Mouse (Mus musculus) ES-Bruce4 (cell line): ENCODE measurements around the gene Gm11567. TPM values are rescaled to one million over a fixed set of nuclear protein-coding genes. Genes with fewer than 3 reads are reported as not detected.
"Not testable (repeated sequence)": the region's sequence is repeated elsewhere in the genome, so short reads cannot be mapped to it uniquely, and the experiment has no call there.

Experiments used
- H3K27ac ChIP-seq: 2 replicates; pipeline ENCODE4 v1.5.1; 2012; ENCODE audit warnings: low read length, inconsistent platforms; ENCODE audit not compliant: insufficient read depth
- H3K27me3 ChIP-seq: 2 replicates; pipeline ENCODE4 v1.6.1; 2012; ENCODE audit warnings: mild to moderate bottlenecking, low read length, inconsistent platforms; ENCODE audit not compliant: control insufficient read depth, poor library complexity, insufficient read depth, severe bottlenecking
- H3K36me3 ChIP-seq: 2 replicates; pipeline ENCODE4 v1.6.1; 2012; ENCODE audit warnings: inconsistent platforms, mild to moderate bottlenecking, low read length, moderate library complexity; ENCODE audit not compliant: control insufficient read depth, poor library complexity, insufficient read depth, severe bottlenecking
- H3K4me1 ChIP-seq: one replicate; pipeline ENCODE4 v1.8.1; 2011; ENCODE audit warnings: low read length; ENCODE audit not compliant: control insufficient read depth, insufficient read depth
- H3K4me3 ChIP-seq: 2 replicates; pipeline ENCODE4 v1.5.1; 2011; ENCODE audit warnings: low read depth, mild to moderate bottlenecking, low read length
- H3K9ac ChIP-seq: 2 replicates; pipeline ENCODE4 v1.6.1; 2012; ENCODE audit warnings: low read depth, mild to moderate bottlenecking, inconsistent platforms; ENCODE audit not compliant: poor library complexity, severe bottlenecking
- H3K9me3 ChIP-seq: replicated peaks from 2 replicates; pipeline ENCODE4 v1.6.1; 2012; ENCODE audit warnings: mild to moderate bottlenecking, low read length, inconsistent platforms; ENCODE audit not compliant: control insufficient read depth, poor library complexity, insufficient read depth, severe bottlenecking
- CTCF ChIP-seq: IDR thresholded peaks from one replicate; pipeline ENCODE4 v1.8.1; 2011; ENCODE audit warnings: low read depth, low read length
- EP300 ChIP-seq: IDR thresholded peaks from 2 replicates; pipeline ENCODE4 v1.6.1; 2011; ENCODE audit warnings: low read depth, low read length; ENCODE audit not compliant: insufficient read depth
- POLR2A ChIP-seq: IDR thresholded peaks from one replicate; pipeline ENCODE4 v1.8.1; 2011; ENCODE audit warnings: low read length; ENCODE audit not compliant: insufficient read depth
- polyA plus RNA-seq: library from polyadenylated mRNA; stranded (reverse); fragments of >200 nt; gene quantifications from 2 replicates; pipeline ENCODE4 v1.2.4, GENCODE M21; 2011; ENCODE audit warnings: low read depth; ENCODE audit not compliant: missing spikeins, insufficient read depth, insufficient read length

Gene Gm11567
- not detected in 2 replicates for polyA plus RNA-seq

DNA sequence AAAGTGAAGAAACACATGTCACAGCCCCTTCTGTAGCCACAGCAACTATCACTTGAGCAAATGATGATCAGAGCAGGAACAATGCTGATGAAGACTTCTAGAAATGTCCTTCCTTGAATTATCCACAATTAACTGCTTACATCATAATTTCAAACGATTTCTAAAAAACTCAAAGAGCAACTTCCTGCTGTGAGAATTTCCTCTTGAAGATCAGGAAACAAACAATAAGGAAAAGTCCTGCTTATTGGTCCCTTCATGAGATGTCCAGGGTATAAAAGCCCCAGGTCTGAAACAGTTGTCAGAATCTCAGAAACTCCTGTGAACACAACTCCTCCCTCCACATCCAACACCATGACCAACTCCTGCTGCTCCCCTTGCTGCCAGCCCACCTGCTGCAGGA lies at the start of gene Gm11567:
TSS of gene Gm11567 (plus strand) at position 301 of the 400 bp plus-strand sequence.
- not testable (repeated sequence) for H3K4me3 ChIP-seq, H3K27ac ChIP-seq, H3K27me3 ChIP-seq, H3K4me1 ChIP-seq, H3K9me3 ChIP-seq, H3K36me3 ChIP-seq, H3K9ac ChIP-seq

DNA sequence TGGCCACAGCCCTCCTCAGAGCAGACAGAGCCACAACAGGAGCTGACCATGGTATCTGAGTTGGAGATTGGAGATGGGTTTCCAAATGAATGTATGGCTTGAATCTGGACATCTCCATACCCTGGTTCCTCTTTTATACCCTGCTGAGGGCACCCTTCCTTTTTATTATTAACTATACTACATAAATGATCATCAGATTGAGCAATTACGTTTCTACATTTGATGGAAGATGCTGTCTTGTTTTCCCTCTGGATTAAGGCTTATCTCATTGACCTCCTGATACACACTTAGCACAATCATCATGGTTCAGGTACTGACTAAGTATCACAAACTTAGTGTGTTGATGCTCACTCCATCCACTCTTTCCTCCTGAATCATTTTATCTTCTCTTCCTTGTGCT lies 41.0 kb upstream of the Gm11567 start, which contains the start of gene 2300003K06Rik:
TSS of gene 2300003K06Rik (minus strand) at position 101 of the 400 bp plus-strand sequence.
- no peaks in the 10 kb centered on the region for H3K9me3 ChIP-seq
- TF ChIP-seq EP300 (no peak), CTCF (no peak), POLR2A (no peak)
- no peak within 1 kb of the TSS for H3K4me3 ChIP-seq
- no peaks in the 10 kb centered on the region for H3K36me3 ChIP-seq
- H3K27ac ChIP-seq = no peak within 1 kb of the TSS
- no peak within 1 kb of the TSS for H3K9ac ChIP-seq
- H3K4me1 ChIP-seq = no peaks in the 10 kb centered on the region
- H3K27me3 ChIP-seq = no peaks in the 10 kb centered on the region

DNA sequence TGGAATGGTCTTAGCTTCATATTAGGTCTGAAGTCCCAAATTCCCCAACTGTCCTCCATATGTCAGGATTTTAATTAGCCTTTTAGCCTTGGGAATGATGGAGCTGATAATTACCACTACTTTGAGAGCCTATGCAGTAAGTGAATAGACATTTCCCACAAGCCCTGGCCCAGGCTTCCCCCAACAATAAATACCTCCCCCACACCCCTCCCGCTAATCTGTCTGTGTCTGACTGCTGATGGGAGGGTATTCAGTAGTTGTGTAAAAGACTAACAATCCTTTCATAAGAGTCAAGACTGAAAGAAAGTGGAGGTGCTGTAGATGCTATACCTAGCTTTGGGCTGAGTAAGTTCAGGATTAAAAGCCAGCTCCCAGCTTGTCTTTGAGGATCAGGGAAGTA lies 36.8 kb upstream of the Gm11567 start:
- no peak for TF ChIP-seq CTCF
- TF ChIP-seq POLR2A = no peak
- Histone ChIP-seq H3K9ac (no peak overlapping the region), H3K4me1 (no peaks in the 10 kb centered on the region), H3K4me3 (no peak overlapping the region), H3K36me3 (no peaks in the 10 kb centered on the region), H3K27ac (no peak overlapping the region), H3K27me3 (no peaks in the 10 kb centered on the region), H3K9me3 (no peaks in the 10 kb centered on the region)

DNA sequence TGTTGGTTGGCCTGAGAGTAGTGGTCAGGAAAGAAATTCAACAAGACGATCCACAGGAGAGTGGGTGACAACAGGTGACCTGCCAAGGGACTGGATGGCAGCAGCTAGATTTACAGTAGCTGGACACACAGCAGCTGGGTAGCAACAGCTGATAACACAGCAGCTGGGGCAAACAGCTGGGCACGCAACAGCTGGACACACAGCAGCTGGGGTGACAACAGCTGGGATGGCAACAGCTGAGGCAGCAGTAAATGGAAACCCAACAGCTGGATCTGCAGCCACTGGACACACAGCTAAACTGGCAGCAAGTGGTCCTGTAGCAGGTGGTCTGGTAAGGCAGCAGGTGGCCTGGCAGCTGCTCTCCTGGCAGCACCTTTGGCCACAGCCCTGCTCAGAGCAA lies 32.2 kb upstream of the Gm11567 start:
- no peaks in the 10 kb centered on the region for H3K9me3 ChIP-seq

DNA sequence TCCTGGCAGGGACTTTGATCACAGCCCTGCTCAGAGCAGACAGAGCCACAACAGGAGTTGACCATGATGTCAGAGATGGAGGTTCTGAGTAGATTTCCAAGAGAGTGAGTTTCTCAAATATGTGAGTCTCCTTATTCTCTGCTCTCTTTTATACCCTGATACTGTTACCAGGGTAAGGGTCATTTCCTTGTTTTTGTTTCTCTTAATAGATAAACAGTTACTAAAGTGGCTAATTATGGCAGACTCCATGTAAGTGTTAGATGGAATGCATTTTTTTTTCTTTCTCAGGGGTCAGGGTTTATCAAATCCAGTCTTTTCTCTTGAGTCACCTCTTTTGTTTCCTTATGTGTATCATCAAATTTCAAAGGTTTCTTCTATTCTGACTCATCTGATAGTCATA lies 27.5 kb upstream of the Gm11567 start, which contains the start of gene Krtap4-16:
TSS of gene Krtap4-16 (minus strand) at position 101 of the 400 bp plus-strand sequence.
- H3K27me3 ChIP-seq = no peaks in the 10 kb centered on the region
- no peak within 1 kb of the TSS for H3K27ac ChIP-seq

More for the DNA sequence above, 32.2 kb upstream of the Gm11567 start:
- Histone ChIP-seq H3K4me3 (no peak overlapping the region), H3K27ac (no peak overlapping the region), H3K27me3 (no peaks in the 10 kb centered on the region), H3K4me1 (no peaks in the 10 kb centered on the region), H3K36me3 (no peaks in the 10 kb centered on the region), H3K9ac (no peak overlapping the region)
- TF ChIP-seq CTCF (no peak), EP300 (no peak), POLR2A (no peak)

GRCm38 (mm10) chr11:99854121-99854520 lies 24.9 kb upstream of the Gm11567 start:
- no peaks in the 10 kb centered on the region for H3K27me3 ChIP-seq
- peak; percentile 46 for TF ChIP-seq CTCF
- TF ChIP-seq POLR2A = no peak
- H3K9ac ChIP-seq = no peak overlapping the region
- no peaks in the 10 kb centered on the region for H3K4me1 ChIP-seq
- H3K36me3 ChIP-seq = no peaks in the 10 kb centered on the region
- H3K4me3 ChIP-seq = no peak overlapping the region
- no peaks in the 10 kb centered on the region for H3K9me3 ChIP-seq
- H3K27ac ChIP-seq = no peak overlapping the region

More for the DNA sequence above, 27.5 kb upstream of the Gm11567 start, which contains the start of gene Krtap4-16:
- TF ChIP-seq POLR2A (no peak), EP300 (no peak), CTCF (no peak)
- Histone ChIP-seq H3K4me3 (no peak within 1 kb of the TSS), H3K4me1 (no peaks in the 10 kb centered on the region), H3K36me3 (no peaks in the 10 kb centered on the region), H3K9me3 (no peaks in the 10 kb centered on the region), H3K9ac (no peak within 1 kb of the TSS)
